Mouse (Mus musculus) megakaryocyte-erythroid progenitor cell, adult 5 weeks (primary cell): ENCODE data around the gene Slc25a19. TPM values are rescaled to one million over a fixed set of nuclear protein-coding genes. Genes with fewer than 3 reads are reported as not detected.

Source experiments
- polyA plus RNA-seq: library from polyadenylated mRNA; stranded (reverse); fragments of >175 nt; gene quantifications from 2 replicates; pipeline ENCODE4 v1.2.3, GENCODE M21; 2012

Slc25a19 gene
- 28.6 and 28.8 TPM in 2 replicates for polyA plus RNA-seq

GRCm38 (mm10) chr11:115627705-115628464 lies at the start of gene Slc25a19:
Gene Slc25a19 (minus strand): TSS chr11:115628295.

GRCm38 (mm10) chr11:115612410-115613137 lies 15.5 kb downstream of the Slc25a19 start, which contains the start of gene Mif4gd:
Gene Mif4gd (minus strand): TSS chr11:115612969.

GRCm38 (mm10) chr11:115603476-115604303 lies 24.4 kb downstream of the Slc25a19 start, which contains the start of the genes Mrps7 and Gga3:
Gene Mrps7 (plus strand): TSS chr11:115603925.
Gene Gga3 (minus strand): TSS chr11:115604051.

Other genes starting within 250 kb of the Slc25a19 start
- 0.11 and 0.26 TPM in 2 replicates for gene Cdr2l, start 246.4 kb downstream of the Slc25a19 start, polyA plus RNA-seq
- gene Mrpl58, start 224.5 kb downstream of the Slc25a19 start, polyA plus RNA-seq: 50.0 and 65.5 TPM in 2 replicates
- 101 and 128 TPM in 2 replicates for gene Atp5h, start 208.3 kb downstream of the Slc25a19 start, polyA plus RNA-seq
- gene Kctd2, start 208.2 kb downstream of the Slc25a19 start, polyA plus RNA-seq: 19.7 and 25.1 TPM in 2 replicates
- not detected in 2 replicates for gene Trim80, start 187.8 kb downstream of the Slc25a19 start, polyA plus RNA-seq
- not detected in 2 replicates for gene Slc16a5, start 165.8 kb downstream of the Slc25a19 start, polyA plus RNA-seq
- 54.4 and 66.0 TPM in 2 replicates for gene Armc7, start 152.6 kb downstream of the Slc25a19 start, polyA plus RNA-seq
- 94.7 and 110 TPM in 2 replicates for gene Nt5c, start 136.4 kb downstream of the Slc25a19 start, polyA plus RNA-seq
- gene Jpt1, start 113.9 kb downstream of the Slc25a19 start, polyA plus RNA-seq: 199 and 212 TPM in 2 replicates
- 320 and 361 TPM in 2 replicates for gene Sumo2, start 92.0 kb downstream of the Slc25a19 start, polyA plus RNA-seq
- 41.2 and 45.2 TPM in 2 replicates for gene Nup85, start 63.9 kb downstream of the Slc25a19 start, polyA plus RNA-seq
- 59.0 and 61.7 TPM in 2 replicates for gene Mrps7, start 24.4 kb downstream of the Slc25a19 start, polyA plus RNA-seq
- gene Gga3, start 24.2 kb downstream of the Slc25a19 start, polyA plus RNA-seq: 109 and 133 TPM in 2 replicates
- gene Mif4gd, start 15.3 kb downstream of the Slc25a19 start, polyA plus RNA-seq: 22.9 and 27.4 TPM in 2 replicates
- 87.8 and 104 TPM in 2 replicates for gene Grb2, start 80.3 kb upstream of the Slc25a19 start, polyA plus RNA-seq
- 69.4 and 70.7 TPM in 2 replicates for gene Tmem94, start 137.1 kb upstream of the Slc25a19 start, polyA plus RNA-seq
- gene Caskin2, start 185.3 kb upstream of the Slc25a19 start, polyA plus RNA-seq: 20.0 and 25.9 TPM in 2 replicates
- 86.5 and 92.0 TPM in 2 replicates for gene Tsen54, start 186.4 kb upstream of the Slc25a19 start, polyA plus RNA-seq
- gene Llgl2, start 195.8 kb upstream of the Slc25a19 start, polyA plus RNA-seq: 12.8 and 20.8 TPM in 2 replicates
- gene Myo15b, start 230.1 kb upstream of the Slc25a19 start, polyA plus RNA-seq: 6.0 and 7.2 TPM in 2 replicates